In the genomic region with DNA sequence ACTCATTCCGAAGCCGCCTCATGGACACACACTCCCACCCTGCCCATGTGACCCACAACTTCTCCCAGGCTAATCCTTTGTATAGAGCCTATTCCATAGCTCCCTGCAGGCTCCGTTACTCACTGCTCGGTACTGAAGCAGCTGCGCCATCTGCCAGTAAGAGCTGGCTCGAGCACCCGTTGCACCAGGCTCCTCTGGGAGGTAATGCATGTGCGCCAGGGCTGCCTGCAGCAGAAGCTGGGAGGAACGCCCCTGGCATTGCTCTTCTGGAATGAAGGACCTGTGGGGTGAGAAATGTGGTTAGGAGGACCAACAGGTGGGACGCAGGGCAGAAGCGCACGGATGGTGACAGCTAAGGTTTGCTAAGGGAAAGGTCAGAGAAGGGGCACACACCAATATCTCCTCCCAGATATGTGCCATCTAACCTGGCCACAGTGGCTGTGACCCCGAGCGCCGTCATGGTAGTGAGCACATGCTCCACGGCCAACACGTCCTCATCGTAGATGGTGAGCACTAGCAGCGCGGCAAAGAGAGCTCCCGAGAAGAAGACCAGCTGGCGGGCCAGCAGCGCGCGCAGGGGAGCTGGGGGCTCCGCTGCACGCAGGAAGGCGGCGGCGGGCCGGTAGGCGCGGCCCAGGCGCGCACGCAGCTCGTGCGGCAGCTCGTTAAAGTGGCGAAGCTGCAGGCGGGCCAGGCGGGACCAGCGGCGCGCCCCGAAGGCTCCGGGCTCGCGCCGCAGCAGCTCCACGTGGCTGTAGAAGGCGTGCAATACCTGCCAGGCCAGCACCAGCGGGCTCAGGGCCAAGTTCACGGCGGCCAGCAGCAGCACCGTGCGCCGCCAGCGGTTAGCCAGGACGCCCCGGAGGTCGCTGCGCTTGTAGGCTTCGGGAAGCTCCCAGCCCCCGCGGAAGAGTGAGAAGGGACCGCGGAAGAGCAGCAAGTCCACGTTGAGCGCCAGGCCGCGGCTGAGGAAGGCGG, we compare ENCODE assay signal across 8 mouse cellular contexts. TPM values are rescaled to one million over a fixed set of nuclear protein-coding genes. Genes with fewer than 3 reads are reported as not detected.
DNase-seq lines count a peak whose midpoint lies in the region; ATAC-seq lines count a peak whose summit lies in the region.

No protein-coding gene starts in this region.

- DNase-seq in T-cell, adult 2 months (ENCODE audit: low spot score): peak; percentile 34
- peak; percentile 60 for DNase-seq in cerebellum, adult 9-11 months
- DNase-seq in gastrocnemius, adult 18-20 months (ENCODE audit: low spot score): peak; percentile 49
- peak; percentile 73 for DNase-seq in induced T-regulatory cell, adult 2 months (ENCODE audit: low read depth)
- DNase-seq in left cerebral cortex, adult 8-10 months (ENCODE audit: low spot score in 2 of 2): peak; percentile 32 to 70
- DNase-seq in lung, postnatal 36 days: peak; percentile 56
- DNase-seq in right cerebral cortex, postnatal 36 days (ENCODE audit: low spot score in 2 of 2): peak; percentile 59 to 61

- ATAC-seq in erythroid progenitor cell, adult 5-6 weeks (replicated peaks; ENCODE audit: low FRiP score, poor library complexity, severe bottlenecking): no peak

RNA-seq across cellular contexts. Expression of gene Atg9b, which starts 4.4 kb away (rescaled TPM):
- under 1 TPM; 0.16 to 0.19 TPM for total RNA-seq in gastrocnemius, adult 18-20 months (2021)
- total RNA-seq in left cerebral cortex, adult 8-10 months (2022): 1 to 10 TPM; 4.7 to 5.8 (median 5.1) TPM
- total RNA-seq in erythroid progenitor cell, adult 5-6 weeks (2015; ENCODE audit: low replicate concordance): not detected in 2 replicates
- not detected in 2 replicates for total RNA-seq in erythroid progenitor cell, adult 5-6 weeks (2017; ENCODE audit: low replicate concordance)

RNA-seq across cellular contexts. Expression of gene Abcb8, which starts 5.9 kb away (rescaled TPM):
- total RNA-seq in gastrocnemius, adult 18-20 months (2021): 10 to 100 TPM; 30.4 to 40.3 TPM
- total RNA-seq in left cerebral cortex, adult 8-10 months (2022): 10 to 100 TPM; 54.5 to 65.4 (median 58.7) TPM
- 11.9 TPM in 1 of 2 replicates, not detected in the other for total RNA-seq in erythroid progenitor cell, adult 5-6 weeks (2015; ENCODE audit: low replicate concordance)
- 1.7 and 8.0 TPM in 2 replicates for total RNA-seq in erythroid progenitor cell, adult 5-6 weeks (2017; ENCODE audit: low replicate concordance)

RNA-seq across cellular contexts. Expression of gene Nos3, which starts 22.9 kb away (rescaled TPM):
- total RNA-seq in gastrocnemius, adult 18-20 months (2021): 1 to 10 TPM; 4.3 to 8.1 TPM
- 1 to 10 TPM; 5.8 to 8.0 (median 6.9) TPM for total RNA-seq in left cerebral cortex, adult 8-10 months (2022)
- not detected in 2 replicates for total RNA-seq in erythroid progenitor cell, adult 5-6 weeks (2015; ENCODE audit: low replicate concordance)
- total RNA-seq in erythroid progenitor cell, adult 5-6 weeks (2017; ENCODE audit: low replicate concordance): not detected in 2 replicates

RNA-seq across cellular contexts. Expression of gene Asic3, which starts 25.6 kb away (rescaled TPM):
- total RNA-seq in gastrocnemius, adult 18-20 months (2021): under 1 TPM; 0.32 to 0.38 TPM
- total RNA-seq in left cerebral cortex, adult 8-10 months (2022): 1 to 10 TPM in 1 of 4 experiments, under 1 TPM in 3; 0.16 to 1.1 (median 0.34) TPM
- not detected in 2 replicates for total RNA-seq in erythroid progenitor cell, adult 5-6 weeks (2015; ENCODE audit: low replicate concordance)
- total RNA-seq in erythroid progenitor cell, adult 5-6 weeks (2017; ENCODE audit: low replicate concordance): not detected in 2 replicates

RNA-seq across cellular contexts. Expression of gene Cdk5, which starts 35.8 kb away (rescaled TPM):
- 10 to 100 TPM; 10.5 to 11.2 TPM for total RNA-seq in gastrocnemius, adult 18-20 months (2021)
- total RNA-seq in left cerebral cortex, adult 8-10 months (2022): 100 to 1,000 TPM; 121 to 136 (median 129) TPM
- total RNA-seq in erythroid progenitor cell, adult 5-6 weeks (2015; ENCODE audit: low replicate concordance): 6.3 and 10.8 TPM in 2 replicates
- 1.7 and 3.7 TPM in 2 replicates for total RNA-seq in erythroid progenitor cell, adult 5-6 weeks (2017; ENCODE audit: low replicate concordance)

Comparison
In these comparisons a context has a peak if more than half of its experiments do, and no peak if none do; other contexts are left out.
1. RNA of gene Atg9b, which starts 4.4 kb away (total RNA-seq): 4.7 to 5.8 TPM in left cerebral cortex, adult 8-10 months; 0.16 to 0.19 TPM in gastrocnemius, adult 18-20 months and not detected in erythroid progenitor cell, adult 5-6 weeks; every median in the first group is over 4 times any median in the second.
2. RNA of gene Nos3, which starts 22.9 kb away (total RNA-seq): 4.3 to 8.1 TPM in gastrocnemius, adult 18-20 months and 5.8 to 8.0 TPM in left cerebral cortex, adult 8-10 months; not detected in erythroid progenitor cell, adult 5-6 weeks; every median in the first group is over 4 times any median in the second.
3. Peak in every context shown above with its lines, with median percentiles within 50 percentile points of each other: DNase-seq.